Mouse (Mus musculus) erythroid progenitor cell, adult 5-6 weeks (primary cell): Measurements from ENCODE around the gene Dmwd. TPM values are rescaled to one million over a fixed set of nuclear protein-coding genes. Genes with fewer than 3 reads are reported as not detected.

ENCODE experiments used
- ATAC-seq: replicated peaks from 2 replicates; pipeline ENCODE4 v1.8.0; 2016; ENCODE audit warnings: moderate number of reproducible peaks, mild to moderate bottlenecking, moderate TSS enrichment, inconsistent platforms; ENCODE audit not compliant: poor library complexity, low FRiP score, severe bottlenecking
- total RNA-seq, 2 experiments: library from RNA; stranded (forward) in 1 of 2; stranded (reverse) in 1 of 2; fragments of 150-400 nt in 1 of 2; fragments of 186-747, 209-891 nt in 1 of 2; gene quantifications; 2 replicates each; pipeline versions ENCODE4 v1.2.3 to v1.2.4; 2015 to 2017; ENCODE audit warnings: low replicate concordance in 2 of 2

The Dmwd gene
- total RNA-seq (2015; ENCODE audit: low replicate concordance) (17.7 and 33.1 TPM in 2 replicates), total RNA-seq (2017; ENCODE audit: low replicate concordance) (13.1 and 19.4 TPM in 2 replicates)

- ATAC-seq, result peak; percentile 89
Observed at GRCm38 (mm10) chr7:19075723-19076585, at the start of gene Dmwd. Gene Dmwd, plus strand, starts transcription at chr7:19076227.

GRCm38 (mm10) chr7:19028067-19028466, 48.0 kb upstream of the Dmwd start:
- no peak for ATAC-seq

DNA sequence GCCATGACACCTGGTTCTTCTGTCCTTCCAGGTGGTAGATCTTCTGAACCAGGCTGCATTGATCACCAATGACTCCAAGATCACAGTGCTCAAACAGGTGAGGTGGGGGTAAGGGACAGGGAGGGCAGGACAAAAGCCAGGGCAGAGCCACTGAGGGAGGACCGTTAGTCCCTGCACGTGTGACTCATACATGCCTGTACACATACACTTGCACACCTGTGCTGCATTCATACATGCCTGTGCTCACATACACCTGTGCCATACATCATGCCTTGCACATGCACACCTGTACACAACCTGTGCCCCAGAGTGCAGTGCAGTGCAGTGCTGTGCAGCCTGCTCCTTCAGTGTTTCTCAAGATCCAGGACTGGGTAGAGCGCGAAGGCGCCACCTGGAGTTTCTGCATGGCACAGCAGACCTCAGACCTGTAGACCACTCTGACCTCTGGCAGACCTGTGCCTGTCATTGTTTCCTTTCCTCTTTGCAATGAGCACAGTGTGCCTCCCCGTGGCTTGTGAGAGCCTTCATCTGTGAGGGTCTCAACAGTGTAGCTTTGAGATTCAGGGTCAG, 46.9 kb upstream of the Dmwd start:
- ATAC-seq, result peak; percentile 74

- no peak for ATAC-seq
Observed at GRCm38 (mm10) chr7:19031641-19032040, 44.4 kb upstream of the Dmwd start.

DNA sequence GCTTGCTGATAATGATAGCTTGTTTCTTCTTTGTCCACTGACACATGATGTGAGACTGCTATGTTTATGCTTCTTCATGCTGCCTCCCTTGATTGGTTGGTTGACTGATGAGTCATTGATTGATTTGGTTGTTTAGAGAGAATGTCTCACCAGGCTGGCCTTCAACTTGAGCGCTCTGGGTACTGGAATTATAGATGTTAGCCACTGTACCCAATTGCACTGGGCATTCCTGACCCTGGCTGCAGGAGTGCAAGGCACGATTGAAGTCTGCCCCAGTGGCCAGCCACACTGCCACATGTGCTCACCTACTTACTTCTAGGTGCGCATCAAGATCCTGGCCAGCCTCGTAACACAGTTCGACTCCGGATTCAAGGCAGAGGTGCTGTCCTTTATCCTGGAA, 31.4 kb upstream of the Dmwd start:
- no peak for ATAC-seq

GRCm38 (mm10) chr7:19046286-19047069, 29.5 kb upstream of the Dmwd start:
- ATAC-seq, result no peak

GRCm38 (mm10) chr7:19048006-19048527, 28.0 kb upstream of the Dmwd start:
- no peak for ATAC-seq

GRCm38 (mm10) chr7:19049252-19049651, 26.8 kb upstream of the Dmwd start:
- ATAC-seq, result no peak

DNA sequence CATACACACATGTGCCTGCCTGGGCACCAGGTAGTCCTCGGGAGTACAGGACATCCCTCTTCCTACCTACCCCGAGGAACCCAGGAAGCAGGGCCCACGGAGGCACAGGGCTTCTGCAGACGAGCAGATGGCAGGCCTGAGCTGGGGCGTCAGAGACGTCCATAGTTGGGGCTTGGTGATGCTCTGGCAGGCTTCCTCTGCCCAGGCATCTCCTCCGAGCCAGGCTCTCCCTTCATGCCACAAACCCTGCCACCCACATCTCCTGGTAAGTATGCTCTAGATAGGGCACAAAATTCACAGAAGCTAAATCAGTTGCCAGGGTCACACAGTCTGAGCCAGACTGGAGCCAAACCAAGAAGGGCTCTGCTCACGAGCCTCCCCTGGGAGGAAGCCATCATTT, 25.9 kb upstream of the Dmwd start:
- ATAC-seq, result no peak

DNA sequence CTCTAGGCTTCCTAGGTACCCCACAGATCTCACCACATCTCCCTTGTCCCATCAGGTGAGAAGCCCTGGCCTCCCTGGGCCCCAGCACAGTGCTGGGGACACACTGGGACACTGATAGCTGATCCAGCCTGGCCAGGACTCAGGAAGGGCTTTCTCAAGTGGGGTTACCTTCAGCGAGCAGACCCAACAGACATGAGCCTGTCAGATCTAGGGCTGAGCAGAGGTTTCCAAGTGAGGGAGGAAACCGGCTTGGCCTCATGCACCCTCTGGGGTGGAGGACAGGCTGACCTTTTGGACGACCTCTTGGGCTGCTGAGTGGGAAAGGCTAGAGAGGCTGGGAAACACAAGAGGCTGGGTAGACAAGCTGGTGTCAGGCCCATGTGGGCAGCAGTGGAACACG, 24.9 kb upstream of the Dmwd start:
- no peak for ATAC-seq

GRCm38 (mm10) chr7:19052345-19053135, 23.5 kb upstream of the Dmwd start:
- ATAC-seq, result no peak

DNA sequence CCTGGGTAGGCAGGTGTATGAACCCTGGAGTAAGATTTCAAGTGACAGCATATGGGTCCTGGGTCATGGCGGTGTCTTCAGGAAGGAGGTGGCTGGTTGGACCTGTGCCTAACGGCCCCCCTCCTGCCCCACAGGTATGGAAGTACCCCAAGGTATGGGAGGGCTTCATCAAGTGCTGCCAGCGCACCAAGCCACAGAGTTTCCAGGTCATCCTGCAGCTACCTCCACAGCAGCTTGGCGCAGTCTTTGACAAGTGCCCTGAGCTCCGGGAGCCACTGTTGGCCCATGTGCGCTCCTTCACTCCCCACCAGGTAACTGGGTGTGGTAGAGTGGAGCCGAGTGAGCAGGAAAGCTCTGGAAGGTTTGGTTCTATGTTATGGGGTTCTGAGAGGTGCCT, 22.9 kb upstream of the Dmwd start:
- ATAC-seq, result no peak

DNA sequence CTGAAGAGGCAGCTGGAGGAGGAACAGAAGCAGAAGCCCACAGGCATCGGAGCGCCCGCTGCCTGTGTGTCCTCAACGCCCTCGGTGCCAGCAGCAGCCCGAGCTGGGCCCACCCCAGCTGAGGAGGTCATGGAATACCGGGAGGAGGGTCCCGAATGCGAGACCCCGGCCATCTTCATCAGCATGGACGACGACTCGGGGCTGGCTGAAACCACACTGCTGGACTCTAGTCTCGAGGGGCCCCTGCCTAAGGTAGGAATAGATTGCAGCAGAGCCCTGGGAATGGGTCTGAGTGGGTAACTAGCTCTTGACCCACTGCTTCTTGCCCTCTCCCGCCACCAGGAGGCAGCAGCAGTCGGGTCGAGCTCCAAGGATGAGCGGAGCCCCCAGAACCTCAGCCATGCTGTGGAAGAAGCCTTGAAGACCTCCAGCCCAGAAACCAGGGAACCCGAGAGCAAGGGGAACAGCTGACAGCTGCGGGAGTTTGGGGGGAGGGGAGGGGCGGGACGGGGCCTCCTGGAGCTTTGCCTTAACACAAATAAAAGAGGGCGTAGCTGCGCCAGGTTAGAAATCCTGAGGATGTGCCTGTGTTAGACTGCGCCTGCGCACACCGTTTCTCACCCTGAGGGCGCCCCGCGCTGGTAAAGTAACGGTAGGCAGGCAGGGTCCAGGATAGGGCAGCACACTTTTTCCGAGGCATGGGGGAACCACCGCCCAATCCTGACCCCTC, 21.8 kb upstream of the Dmwd start, which contains the start of gene Rsph6a:
Gene Rsph6a (plus strand): TSS at position 644 of the 730 bp plus-strand sequence.
- no peak for ATAC-seq

DNA sequence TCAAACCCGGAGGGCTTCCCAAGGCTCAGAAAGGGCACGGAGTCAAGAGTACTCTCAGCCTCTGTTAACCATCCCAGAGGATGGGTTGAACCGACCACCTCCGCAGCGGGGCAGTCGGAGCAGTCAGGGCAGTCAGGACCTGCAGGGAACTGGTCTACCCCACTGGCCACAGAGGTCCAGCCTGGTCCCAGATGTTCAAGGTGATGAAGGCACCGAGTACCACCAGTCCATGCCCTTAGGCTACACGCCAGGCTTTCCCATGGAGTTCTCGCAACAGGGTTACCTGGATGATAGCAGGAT, 21.3 kb upstream of the Dmwd start:
- ATAC-seq, result no peak

- ATAC-seq, result no peak
Observed at GRCm38 (mm10) chr7:19055108-19055507, 20.9 kb upstream of the Dmwd start.

- ATAC-seq, result no peak
Observed at GRCm38 (mm10) chr7:19057405-19057804, 18.6 kb upstream of the Dmwd start.

- ATAC-seq, result no peak
Observed at GRCm38 (mm10) chr7:19065896-19066295, 10.1 kb upstream of the Dmwd start.

DNA sequence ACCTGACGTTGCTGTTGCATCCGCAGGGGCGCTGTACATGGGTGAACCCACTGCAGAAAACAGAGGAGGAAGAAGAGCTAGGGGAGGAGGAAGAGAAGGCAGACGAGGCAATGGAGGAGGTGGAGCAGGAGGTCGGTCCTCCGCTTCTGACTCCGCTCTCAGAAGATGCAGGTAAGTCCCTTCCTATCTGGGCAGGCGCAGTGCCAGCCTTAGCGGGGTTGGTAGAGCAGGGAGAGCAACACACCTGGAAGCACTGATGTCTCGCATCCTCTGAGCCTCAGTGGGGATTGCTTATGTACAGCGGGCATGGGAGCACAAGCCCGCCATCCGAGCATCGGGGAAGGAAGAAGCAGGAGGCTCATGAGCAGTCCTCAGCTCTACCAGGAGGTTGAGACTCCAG, 9.0 kb upstream of the Dmwd start:
- no peak for ATAC-seq

GRCm38 (mm10) chr7:19067935-19068334, 8.1 kb upstream of the Dmwd start:
- ATAC-seq, result no peak
